Mouse (Mus musculus) intestine, embryonic 15.5 days (tissue): ENCODE results near the gene Vegfb. TPM values are rescaled to one million over a fixed set of nuclear protein-coding genes. Genes with fewer than 3 reads are reported as not detected.

ENCODE experiments used
- ATAC-seq: fragments of 200-750 bp; cut with Nextera tagmentation; 2 replicates; pipeline ENCODE4 v1.8.0; 2017; ENCODE audit warnings: moderate TSS enrichment, moderate library complexity
- H3K27ac ChIP-seq: fragments of 300-500 bp; sonication (generic); 2 replicates; pipeline ENCODE4 v1.5.1; 2015; ENCODE audit warnings: mild to moderate bottlenecking, inconsistent platforms
- H3K27me3 ChIP-seq: fragments of 300-500 bp; sonication (generic); replicated peaks from 2 replicates; pipeline ENCODE4 v1.6.1; 2015; ENCODE audit warnings: inconsistent platforms
- H3K36me3 ChIP-seq: fragments of 300-500 bp; sonication (generic); 2 replicates; pipeline ENCODE4 v1.6.1; 2015; ENCODE audit warnings: inconsistent platforms
- H3K4me1 ChIP-seq: fragments of 300-500 bp; sonication (generic); replicated peaks from 2 replicates; pipeline ENCODE4 v1.6.1; 2015; ENCODE audit warnings: inconsistent platforms
- H3K4me2 ChIP-seq: fragments of 300-500 bp; sonication (generic); replicated peaks from 2 replicates; pipeline ENCODE4 v1.6.1; 2015; ENCODE audit warnings: mild to moderate bottlenecking, inconsistent platforms
- H3K4me3 ChIP-seq: fragments of 300-500 bp; sonication (generic); replicated peaks from 2 replicates; pipeline ENCODE4 v1.5.1; 2015; ENCODE audit warnings: inconsistent platforms
- H3K9ac ChIP-seq: fragments of 300-500 bp; sonication (generic); 2 replicates; pipeline ENCODE4 v1.6.1; 2015; ENCODE audit warnings: inconsistent platforms
- H3K9me3 ChIP-seq: fragments of 300-500 bp; sonication (generic); 2 replicates; pipeline ENCODE4 v1.6.1; 2016; ENCODE audit warnings: inconsistent platforms
- WGBS: fragments of 180-500 bp; shearing (Covaris S2); methylation state at CpG from one replicate; pipeline ENCODE4 v1.1.7; 2015; 5-methylcytosine and 5-hydroxymethylcytosine counted together
- polyA plus RNA-seq: library from polyadenylated mRNA; unstranded; fragments of >200 nt; fragmentation: Nextera tagmentation; extraction: Ambion mirVana; gene quantifications from 2 replicates; pipeline ENCODE4 v1.2.1, GENCODE M21; 2015

Gene Vegfb
- polyA plus RNA-seq = 44.0 and 46.7 TPM in 2 replicates

DNA sequence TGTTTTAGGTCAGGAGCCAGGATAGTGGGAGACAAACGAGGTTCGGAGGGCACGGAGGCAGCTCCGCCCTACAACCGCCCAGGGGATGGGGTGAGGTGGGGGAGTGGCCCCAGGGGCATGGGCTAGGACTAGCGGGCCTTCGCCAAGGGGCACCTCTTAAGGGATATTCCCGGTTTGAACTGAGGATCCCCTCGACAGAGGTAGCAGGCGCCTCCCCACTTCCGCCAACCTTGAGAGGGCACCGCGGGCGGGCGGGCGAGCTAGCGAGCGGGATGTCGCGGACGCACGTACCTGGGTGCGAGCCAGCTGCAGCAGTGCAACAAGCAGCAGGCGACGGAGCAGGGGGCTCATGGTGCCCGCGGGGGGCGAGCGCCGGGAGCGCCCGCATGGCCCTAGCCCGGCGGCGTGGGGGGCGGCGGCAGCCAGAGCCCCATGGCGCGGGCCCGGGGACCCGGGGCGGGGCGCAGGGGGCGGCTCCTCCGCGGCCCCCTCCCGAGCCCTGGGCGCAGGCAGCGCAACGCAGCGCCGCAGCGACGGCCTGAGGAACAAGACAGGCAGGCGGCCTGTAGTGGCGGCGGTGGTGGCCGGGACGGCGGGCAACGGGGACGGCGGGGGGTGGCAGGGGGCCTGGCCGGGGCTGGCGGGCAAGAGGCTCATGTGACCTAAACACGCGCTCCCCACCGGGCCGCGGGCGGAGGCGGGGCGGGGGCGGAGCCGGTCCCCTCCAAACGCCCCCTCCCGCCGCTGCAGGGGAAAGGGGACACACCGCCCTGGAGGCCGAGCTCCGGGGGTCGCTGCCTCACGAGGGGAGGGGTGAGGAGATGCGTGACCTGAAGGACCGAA is at the start of gene Vegfb:
TSS of gene Vegfb (minus strand) at position 591 of the 843 bp plus-strand sequence.
- ATAC-seq = peak; percentile 73
- Histone ChIP-seq H3K4me1 (peaks cover 23% of the 10 kb centered on the region), H3K27ac (peak within 1 kb of the TSS; percentile 92), H3K4me2 (peak within 1 kb of the TSS; percentile 87), H3K36me3 (peaks cover 14% of the 10 kb centered on the region), H3K4me3 (peak within 1 kb of the TSS; percentile 94), H3K9me3 (no peaks in the 10 kb centered on the region), H3K9ac (peak within 1 kb of the TSS; percentile 91), H3K27me3 (no peaks in the 10 kb centered on the region)
- under 1% methylated on average over 78 of the region's 85 CpGs for WGBS

DNA sequence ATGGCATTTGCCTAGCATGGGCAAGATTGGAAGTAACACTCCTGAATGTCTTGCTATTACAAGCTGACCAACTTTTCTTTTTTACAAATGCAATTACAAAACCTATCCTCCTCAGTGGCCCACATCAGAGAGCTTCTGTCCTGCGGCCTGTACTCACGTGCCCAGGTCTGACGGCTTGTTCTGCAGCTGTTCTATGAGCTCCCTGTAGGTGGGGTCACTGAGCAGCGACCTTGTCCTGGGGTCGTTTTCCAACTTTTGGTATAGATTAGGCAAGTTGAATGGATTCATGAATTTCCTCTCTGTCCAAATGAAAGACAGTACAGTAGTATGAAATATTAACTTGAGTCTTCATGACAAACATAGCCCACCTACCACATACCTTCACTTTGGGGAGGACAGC is 46.6 kb upstream of the Vegfb start:
- Histone ChIP-seq H3K9ac (no peak overlapping the region), H3K4me2 (no peak overlapping the region), H3K27ac (no peak overlapping the region), H3K4me3 (no peak overlapping the region), H3K4me1 (peaks cover 5% of the 10 kb centered on the region; the same call in 1 of the 2 replicates), H3K36me3 (peaks cover 37% of the 10 kb centered on the region), H3K9me3 (no peaks in the 10 kb centered on the region), H3K27me3 (no peaks in the 10 kb centered on the region)
- 92% methylated on average over 5 of the region's 5 CpGs for WGBS
- no peak for ATAC-seq

GRCm38 (mm10) chr19:7029531-7029930 is 42.1 kb upstream of the Vegfb start:
- Histone ChIP-seq H3K9ac (no peak overlapping the region), H3K4me2 (no peak overlapping the region), H3K27me3 (no peaks in the 10 kb centered on the region), H3K4me1 (no peaks in the 10 kb centered on the region), H3K27ac (no peak overlapping the region), H3K36me3 (peaks cover 61% of the 10 kb centered on the region), H3K9me3 (no peaks in the 10 kb centered on the region), H3K4me3 (no peak overlapping the region)
- 93% methylated on average over 5 of the region's 5 CpGs for WGBS
- no peak for ATAC-seq

DNA sequence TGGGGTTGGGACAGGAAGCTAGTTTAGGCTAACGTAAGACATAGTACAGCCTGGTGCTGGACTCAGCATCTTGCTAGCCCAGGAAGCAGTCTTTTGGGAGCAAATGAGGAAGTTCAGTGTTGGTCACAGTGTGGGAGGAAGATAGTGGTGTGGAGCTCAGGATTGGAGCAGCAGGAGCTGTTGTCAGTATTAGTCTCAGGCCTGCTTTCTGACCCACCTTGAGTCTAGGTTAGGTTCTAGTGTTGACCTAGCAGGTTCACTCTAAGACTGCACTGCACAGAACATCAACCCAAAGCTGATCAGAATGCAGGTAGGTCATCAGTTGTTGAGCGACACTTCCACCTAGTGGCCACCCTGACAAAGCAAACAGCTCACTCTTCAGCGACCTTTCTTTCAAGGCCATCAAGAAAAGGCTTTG is 32.8 kb upstream of the Vegfb start:
- peak; percentile 72 for ATAC-seq

GRCm38 (mm10) chr19:7019191-7019590 is 31.7 kb upstream of the Vegfb start, which contains the start of gene Fermt3:
TSS of gene Fermt3 (minus strand) at chr19:7019469.
- 0 out of 2 replicates have a peak within 1 kb of the TSS, but pooled peaks have one; percentile 7 for H3K27ac ChIP-seq
- peak; percentile 75 for ATAC-seq

More for the DNA sequence above, 32.8 kb upstream of the Vegfb start:
- Histone ChIP-seq H3K9ac (no peak overlapping the region), H3K36me3 (peaks cover 39% of the 10 kb centered on the region), H3K4me3 (no peak overlapping the region), H3K27ac (no peak overlapping the region), H3K4me1 (no peaks in the 10 kb centered on the region), H3K4me2 (no peak overlapping the region), H3K9me3 (no peaks in the 10 kb centered on the region), H3K27me3 (no peaks in the 10 kb centered on the region)
- WGBS = 39% methylated on average over 3 of the region's 3 CpGs

GRCm38 (mm10) chr19:7018546-7018945 is 31.1 kb upstream of the Vegfb start:
- ATAC-seq = no peak
- H3K4me3 ChIP-seq = no peak overlapping the region
- no peaks in the 10 kb centered on the region for H3K9me3 ChIP-seq
- H3K27me3 ChIP-seq = no peaks in the 10 kb centered on the region
- WGBS = 89% methylated on average over 11 of the region's 11 CpGs
- H3K9ac ChIP-seq = no peak overlapping the region
- no peaks in the 10 kb centered on the region for H3K4me1 ChIP-seq
- H3K27ac ChIP-seq = no peak overlapping the region
- no peak overlapping the region for H3K4me2 ChIP-seq
- H3K36me3 ChIP-seq = peaks cover 27% of the 10 kb centered on the region

More at GRCm38 (mm10) chr19:7019191-7019590, 31.7 kb upstream of the Vegfb start, which contains the start of gene Fermt3:
- peaks cover 30% of the 10 kb centered on the region for H3K36me3 ChIP-seq
- H3K9ac ChIP-seq = no peak within 1 kb of the TSS
- H3K9me3 ChIP-seq = no peaks in the 10 kb centered on the region
- no peak within 1 kb of the TSS for H3K4me2 ChIP-seq
- H3K4me1 ChIP-seq = no peaks in the 10 kb centered on the region
- H3K4me3 ChIP-seq = no peak within 1 kb of the TSS
- no peaks in the 10 kb centered on the region for H3K27me3 ChIP-seq
- WGBS = 74% methylated on average over 5 of the region's 5 CpGs

- Histone ChIP-seq H3K9me3 (no peaks in the 10 kb centered on the region), H3K9ac (no peak overlapping the region), H3K27me3 (no peaks in the 10 kb centered on the region), H3K36me3 (peaks cover 19% of the 10 kb centered on the region), H3K4me3 (no peak overlapping the region), H3K4me2 (no peak overlapping the region), H3K27ac (0 out of 2 replicates have a peak overlapping the region, but pooled peaks have one; percentile 44), H3K4me1 (no peaks in the 10 kb centered on the region)
- ATAC-seq = no peak; the same call in 1 of the 2 replicates
- 76% methylated on average over 12 of the region's 12 CpGs for WGBS
Observed at GRCm38 (mm10) chr19:7017541-7018457, 30.3 kb upstream of the Vegfb start.

- Histone ChIP-seq H3K4me3 (no peak overlapping the region), H3K36me3 (no peaks in the 10 kb centered on the region), H3K9ac (no peak overlapping the region), H3K4me1 (no peaks in the 10 kb centered on the region), H3K27ac (no peak overlapping the region), H3K27me3 (no peaks in the 10 kb centered on the region), H3K4me2 (no peak overlapping the region), H3K9me3 (no peaks in the 10 kb centered on the region)
- WGBS = 92% methylated on average over 20 of the region's 20 CpGs
- ATAC-seq = no peak
Observed at GRCm38 (mm10) chr19:7014481-7015135, 27.2 kb upstream of the Vegfb start.

DNA sequence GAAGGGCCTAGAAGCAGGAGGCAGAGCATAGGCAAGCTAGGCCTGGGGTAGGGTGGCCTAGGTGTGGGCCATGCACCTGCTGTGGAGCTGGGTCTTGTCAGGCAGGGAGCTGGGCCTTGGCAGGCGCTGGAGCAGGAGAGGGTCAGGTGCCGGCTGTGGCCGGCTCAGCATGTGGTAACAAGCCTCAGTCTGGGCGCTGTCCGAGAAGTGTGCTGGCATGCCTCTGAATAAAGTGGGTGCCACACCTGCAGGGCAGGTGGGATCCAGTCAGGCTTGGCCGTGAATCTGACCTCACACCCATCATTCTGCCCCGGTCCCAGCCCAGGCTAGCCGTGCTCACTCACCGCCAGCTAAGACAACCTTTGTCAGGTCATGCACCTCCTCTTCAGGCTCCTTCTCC is 26.5 kb upstream of the Vegfb start:
- H3K36me3 ChIP-seq = no peaks in the 10 kb centered on the region
- 92% methylated on average over 9 of the region's 9 CpGs for WGBS
- no peak for ATAC-seq

GRCm38 (mm10) chr19:7012426-7012825 is 25.0 kb upstream of the Vegfb start:
- 70% methylated on average over 4 of the region's 4 CpGs for WGBS
- H3K4me2 ChIP-seq = no peak overlapping the region
- H3K4me3 ChIP-seq = no peak overlapping the region
- peak; percentile 36; the same call in 1 of the 2 replicates for ATAC-seq
- no peak overlapping the region for H3K27ac ChIP-seq
- no peaks in the 10 kb centered on the region for H3K9me3 ChIP-seq
- no peaks in the 10 kb centered on the region for H3K36me3 ChIP-seq
- no peaks in the 10 kb centered on the region for H3K4me1 ChIP-seq
- no peaks in the 10 kb centered on the region for H3K27me3 ChIP-seq
- H3K9ac ChIP-seq = no peak overlapping the region; the same call in 1 of the 2 replicates

More for the DNA sequence above, 26.5 kb upstream of the Vegfb start:
- H3K9ac ChIP-seq = no peak overlapping the region
- no peak overlapping the region for H3K4me2 ChIP-seq
- H3K4me3 ChIP-seq = no peak overlapping the region
- H3K4me1 ChIP-seq = no peaks in the 10 kb centered on the region
- H3K9me3 ChIP-seq = no peaks in the 10 kb centered on the region
- H3K27me3 ChIP-seq = no peaks in the 10 kb centered on the region
- no peak overlapping the region for H3K27ac ChIP-seq

DNA sequence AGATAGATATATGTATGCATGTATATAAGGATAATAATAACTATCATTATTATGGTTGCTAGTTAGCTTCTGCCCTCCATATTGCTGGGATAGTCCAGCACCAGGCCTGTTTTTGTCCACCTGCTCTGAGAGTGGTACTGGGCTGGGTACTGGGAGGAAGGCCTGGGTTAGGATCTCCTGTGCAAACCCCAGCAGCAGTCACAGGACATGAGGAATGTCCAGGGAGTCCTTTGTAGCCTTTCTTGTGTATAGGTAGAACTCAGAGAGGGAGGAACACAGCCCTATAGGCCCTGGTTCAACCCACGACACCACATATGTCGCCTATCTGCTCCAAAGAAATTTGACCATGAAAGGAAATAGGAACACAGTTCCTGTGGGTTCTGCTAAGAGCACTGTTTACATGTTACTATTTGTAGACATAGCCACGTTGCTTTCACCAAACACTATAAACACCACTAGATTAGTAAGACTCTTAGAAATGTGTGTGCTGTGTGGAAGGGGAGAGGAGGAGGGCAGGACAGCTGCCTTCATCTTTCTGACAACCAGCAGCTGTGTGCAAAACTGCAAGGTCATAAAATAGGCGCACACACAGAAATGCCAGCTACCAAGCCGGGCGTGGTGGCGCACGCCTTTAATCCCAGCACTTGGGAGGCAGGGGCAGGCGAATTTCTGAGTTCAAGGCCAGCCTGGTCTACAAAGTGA is 19.6 kb upstream of the Vegfb start:
- Histone ChIP-seq H3K4me3 (no peak overlapping the region), H3K4me2 (no peak overlapping the region), H3K36me3 (no peaks in the 10 kb centered on the region), H3K27ac (peak overlapping the region; percentile 73), H3K9ac (no peak overlapping the region), H3K9me3 (no peaks in the 10 kb centered on the region), H3K4me1 (no peaks in the 10 kb centered on the region), H3K27me3 (no peaks in the 10 kb centered on the region)
- 62% methylated on average over 9 of the region's 9 CpGs for WGBS
- peak; percentile 36; the same call in 1 of the 2 replicates for ATAC-seq
